Mouse (Mus musculus) lung, postnatal 0 days (tissue): ENCODE results near the gene Srebf1. TPM values are rescaled to one million over a fixed set of nuclear protein-coding genes. Genes with fewer than 3 reads are reported as not detected.

Experiments used
- ATAC-seq: fragments of 200-750 bp; cut with Nextera tagmentation; 2 replicates; pipeline ENCODE4 v1.8.0; 2017; ENCODE audit warnings: moderate library complexity
- DNase-seq: peaks from one replicate; pipeline ENCODE4 v3.0.0-alpha.2; 2016; ENCODE audit warnings: low spot score
- H3K27ac ChIP-seq: fragments of 300-500 bp; sonication (generic); 2 replicates; pipeline ENCODE4 v1.5.1; 2014; ENCODE audit warnings: antibody characterized with exemption, mild to moderate bottlenecking, low read length, mixed read lengths
- H3K27me3 ChIP-seq: fragments of 300-500 bp; sonication (generic); replicated peaks from 2 replicates; pipeline ENCODE4 v1.6.1; 2014; ENCODE audit warnings: low read length, mixed read lengths; ENCODE audit not compliant: insufficient read depth
- H3K36me3 ChIP-seq: fragments of 300-500 bp; sonication (generic); 2 replicates; pipeline ENCODE4 v1.6.1; 2014; ENCODE audit warnings: low read length, mixed read lengths; ENCODE audit not compliant: insufficient read depth
- H3K4me1 ChIP-seq: fragments of 300-500 bp; sonication (generic); 2 replicates; pipeline ENCODE4 v1.6.1; 2014; ENCODE audit warnings: antibody characterized with exemption, low read depth, low read length, mixed read lengths; ENCODE audit not compliant: insufficient read depth
- H3K4me2 ChIP-seq: fragments of 300-500 bp; sonication (generic); replicated peaks from 2 replicates; pipeline ENCODE4 v1.6.1; 2014; ENCODE audit warnings: low read depth, mild to moderate bottlenecking, low read length, moderate library complexity, mixed read lengths
- H3K4me3 ChIP-seq: fragments of 300-500 bp; sonication (generic); 2 replicates; pipeline ENCODE4 v1.5.1; 2014; ENCODE audit warnings: low read depth, low read length
- H3K9ac ChIP-seq: fragments of 300-500 bp; sonication (generic); replicated peaks from 2 replicates; pipeline ENCODE4 v1.6.1; 2014; ENCODE audit warnings: low read depth, mild to moderate bottlenecking
- H3K9me3 ChIP-seq: fragments of 300-500 bp; sonication (generic); 2 replicates; pipeline ENCODE4 v1.6.1; 2016; ENCODE audit warnings: low read length, mixed read lengths
- CTCF ChIP-seq: IDR thresholded peaks from 2 replicates; pipeline ENCODE4 v1.5.1; 2016; ENCODE audit warnings: antibody characterized with exemption, mild to moderate bottlenecking
- EP300 ChIP-seq: IDR thresholded peaks from 2 replicates; pipeline ENCODE4 v1.6.1; 2016; ENCODE audit warnings: antibody characterized with exemption, mild to moderate bottlenecking, control low read depth
- WGBS: fragments of 180-500 bp; shearing (Covaris S2); extraction: QIAGEN DNeasy Blood & Tissue Kit; methylation state at CpG from one replicate; pipeline ENCODE4 v1.1.7; 2014; 5-methylcytosine and 5-hydroxymethylcytosine counted together
- microRNA-seq: library from miRNA; unstranded; fragments of <30 nt; microRNA quantifications from one replicate; pipeline ENCODE4, GENCODE M21; 2016
- polyA plus RNA-seq: library from polyadenylated mRNA; unstranded; fragments of >200 nt; fragmentation: Nextera tagmentation; extraction: Ambion mirVana; gene quantifications from 2 replicates; pipeline ENCODE4 v1.2.1, GENCODE M21; 2015

The Srebf1 gene
- polyA plus RNA-seq, 1 experiment from 2014 or later: 70.1 TPM

DNA sequence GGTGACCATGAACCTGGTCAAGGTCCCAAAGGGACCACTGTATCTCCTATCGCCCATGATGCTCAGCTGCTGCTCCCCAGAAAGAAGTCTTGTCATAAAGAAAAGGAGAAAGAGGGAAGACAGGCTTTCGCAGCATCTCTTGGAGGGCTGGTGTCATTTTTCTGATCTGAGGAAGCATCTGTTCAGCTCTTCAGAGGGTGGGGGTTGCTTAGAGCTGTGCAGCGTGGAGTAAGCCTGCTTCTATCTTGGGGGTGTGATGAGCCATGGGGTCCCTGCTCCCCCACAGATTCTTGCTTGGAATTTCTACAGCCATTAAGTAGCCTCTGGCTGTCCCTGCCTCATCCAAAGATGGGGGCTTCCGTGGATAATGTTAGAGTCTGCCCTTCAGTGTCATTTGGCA lies 64.1 kb downstream of the Srebf1 start:
- TF ChIP-seq CTCF (no peak), EP300 (no peak)
- no peaks in the 10 kb centered on the region for H3K36me3 ChIP-seq
- H3K9ac ChIP-seq: no peak overlapping the region
- H3K9me3 ChIP-seq: no peaks in the 10 kb centered on the region
- ATAC-seq (no peak), DNase-seq (no peak)
- no peak overlapping the region for H3K4me3 ChIP-seq
- H3K27me3 ChIP-seq: no peaks in the 10 kb centered on the region
- peaks cover 6% of the 10 kb centered on the region; the same call in 1 of the 2 replicates for H3K4me1 ChIP-seq
- 83% methylated on average over 4 of the region's 4 CpGs for WGBS
- H3K4me2 ChIP-seq: no peak overlapping the region
- no peak overlapping the region for H3K27ac ChIP-seq

DNA sequence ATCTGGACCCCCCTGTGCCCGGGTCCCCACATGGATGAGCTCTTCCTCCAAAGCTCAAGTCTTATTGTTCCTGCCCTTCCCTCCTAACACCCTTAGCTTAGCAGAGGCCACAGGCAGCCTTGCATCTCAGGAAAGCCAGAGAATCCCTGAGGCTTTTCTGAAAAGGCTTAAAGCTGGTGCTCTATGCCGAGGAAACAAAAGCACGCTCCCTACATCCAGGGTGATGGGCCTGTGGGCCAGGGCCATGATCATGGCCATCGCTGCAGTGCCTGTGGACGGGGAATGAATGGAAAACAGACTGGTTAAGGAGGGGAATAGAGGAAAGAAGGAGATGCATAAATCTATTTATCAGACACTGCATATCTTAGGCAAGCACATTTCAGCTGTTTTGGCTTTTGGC lies 66.7 kb downstream of the Srebf1 start:
- Histone ChIP-seq H3K4me1 (no peaks in the 10 kb centered on the region), H3K9me3 (no peaks in the 10 kb centered on the region), H3K36me3 (no peaks in the 10 kb centered on the region), H3K9ac (no peak overlapping the region), H3K4me3 (no peak overlapping the region), H3K27ac (no peak overlapping the region), H3K27me3 (no peaks in the 10 kb centered on the region), H3K4me2 (no peak overlapping the region)
- WGBS: 82% methylated on average over 5 of the region's 5 CpGs
- ATAC-seq (no peak), DNase-seq (no peak)
- no peak for TF ChIP-seq EP300
- TF ChIP-seq CTCF: no peak

DNA sequence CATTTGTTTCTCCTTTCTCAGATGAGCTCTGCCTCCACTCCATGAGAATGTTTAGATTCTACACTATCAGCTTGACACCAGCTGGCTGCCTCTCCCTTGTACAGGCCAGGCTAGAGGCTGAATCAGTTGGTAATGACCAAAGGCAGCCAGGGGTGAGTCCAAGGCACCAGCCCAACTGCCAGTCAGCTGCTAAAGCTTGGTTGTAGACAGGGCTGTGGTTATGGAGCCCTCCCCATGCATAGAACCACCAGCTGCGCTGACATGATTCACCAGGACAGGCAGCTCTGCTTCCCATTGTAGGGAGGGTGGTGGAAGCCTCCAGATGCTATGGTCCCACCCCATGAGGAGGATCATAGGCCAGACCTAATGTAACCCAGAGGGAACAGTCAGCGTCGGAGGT lies 68.4 kb downstream of the Srebf1 start:
- no peak overlapping the region for H3K4me2 ChIP-seq
- H3K9ac ChIP-seq: no peak overlapping the region
- ATAC-seq (no peak), DNase-seq (no peak)
- no peak overlapping the region for H3K4me3 ChIP-seq
- no peaks in the 10 kb centered on the region for H3K9me3 ChIP-seq
- TF ChIP-seq CTCF (no peak), EP300 (no peak)
- H3K36me3 ChIP-seq: no peaks in the 10 kb centered on the region
- 96% methylated on average over 3 of the region's 3 CpGs for WGBS
- H3K4me1 ChIP-seq: no peaks in the 10 kb centered on the region
- H3K27me3 ChIP-seq: no peaks in the 10 kb centered on the region
- H3K27ac ChIP-seq: no peak overlapping the region

DNA sequence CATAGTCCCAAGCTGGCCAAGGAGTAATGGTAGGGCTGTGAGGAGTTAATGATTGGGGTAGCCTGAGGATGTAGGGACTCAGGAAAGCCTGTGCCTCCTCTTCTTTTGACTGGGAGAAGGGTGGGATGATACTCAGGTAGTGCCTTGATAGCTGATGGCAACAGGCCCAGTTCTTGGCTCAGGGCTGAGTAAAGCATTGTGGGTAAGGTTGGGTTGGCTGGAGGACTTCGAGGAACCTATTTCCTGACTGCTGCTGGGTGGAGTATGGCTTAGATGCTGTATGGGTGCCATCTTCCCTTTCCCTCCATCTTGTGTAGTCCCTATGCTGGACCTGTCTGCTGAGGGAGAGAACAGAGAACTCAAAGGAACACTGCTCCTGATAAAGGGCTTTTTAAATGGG lies 70.0 kb downstream of the Srebf1 start:
- ATAC-seq: no peak
- H3K4me3 ChIP-seq: no peak overlapping the region
- H3K27me3 ChIP-seq: no peaks in the 10 kb centered on the region
- no peak for DNase-seq
- H3K4me1 ChIP-seq: no peaks in the 10 kb centered on the region
- H3K9me3 ChIP-seq: no peaks in the 10 kb centered on the region
- no peak overlapping the region for H3K4me2 ChIP-seq
- WGBS: 22% methylated on average over 1 of the region's 1 CpGs
- TF ChIP-seq EP300: no peak
- no peak for TF ChIP-seq CTCF
- H3K9ac ChIP-seq: no peak overlapping the region
- H3K36me3 ChIP-seq: no peaks in the 10 kb centered on the region
- H3K27ac ChIP-seq: no peak overlapping the region

DNA sequence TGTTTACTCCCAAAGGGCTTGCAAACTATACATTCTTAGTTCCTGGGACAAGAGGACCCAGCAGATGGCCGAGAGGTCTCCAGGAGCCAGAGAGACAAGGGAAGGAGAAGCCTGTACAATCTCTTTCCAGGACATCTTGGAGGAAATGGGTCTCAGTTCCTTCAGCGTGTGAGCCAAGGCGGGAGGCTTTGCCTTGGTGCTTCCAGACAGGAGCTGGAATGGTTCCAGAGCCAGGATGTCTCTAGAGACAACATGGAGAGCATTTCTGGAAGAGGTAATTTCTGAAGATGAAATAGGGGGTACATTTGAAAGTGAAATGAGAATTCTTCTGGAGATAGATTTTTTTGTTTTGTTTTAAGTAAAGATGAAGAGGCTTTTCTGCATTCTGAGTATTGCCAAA lies 71.7 kb downstream of the Srebf1 start:
- Histone ChIP-seq H3K27me3 (no peaks in the 10 kb centered on the region), H3K27ac (no peak overlapping the region), H3K9ac (no peak overlapping the region), H3K36me3 (no peaks in the 10 kb centered on the region), H3K4me1 (peaks cover 5% of the 10 kb centered on the region; the same call in 1 of the 2 replicates), H3K4me2 (no peak overlapping the region), H3K4me3 (no peak overlapping the region), H3K9me3 (no peaks in the 10 kb centered on the region)
- 61% methylated on average over 3 of the region's 3 CpGs for WGBS
- ATAC-seq (no peak), DNase-seq (no peak)
- TF ChIP-seq CTCF: no peak
- TF ChIP-seq EP300: no peak

Small RNAs within 50 kb of the gene (microRNA-seq; reads per million reads assigned to microRNA genes)
- gene Mir6921 (1.2 reads per million), gene Mir6922 (not detected)

Other genes with a start within 250 kb of the Srebf1 start
- 5.0 and 6.0 TPM in 2 replicates for gene Pemt, start 176.1 kb downstream of the Srebf1 start, polyA plus RNA-seq
- gene Rai1, start 117.6 kb downstream of the Srebf1 start, polyA plus RNA-seq: 13.5 and 16.2 TPM in 2 replicates
- 19.1 and 19.7 TPM in 2 replicates for gene Tom1l2, start 130.3 kb upstream of the Srebf1 start, polyA plus RNA-seq
- gene Drc3, start 130.7 kb upstream of the Srebf1 start, polyA plus RNA-seq: 16.8 and 18.0 TPM in 2 replicates
- gene Gid4, start 194.6 kb upstream of the Srebf1 start, polyA plus RNA-seq: 12.6 and 15.4 TPM in 2 replicates
- 24.1 and 24.7 TPM in 2 replicates for gene Atpaf2, start 195.9 kb upstream of the Srebf1 start, polyA plus RNA-seq
- 48.6 and 49.1 TPM in 2 replicates for gene Drg2, start 232.0 kb upstream of the Srebf1 start, polyA plus RNA-seq
- 0.12 and 0.21 TPM in 2 replicates for gene Myo15, start 246.8 kb upstream of the Srebf1 start, polyA plus RNA-seq